Mouse (Mus musculus) retina, postnatal 1 day (tissue): Measurements from ENCODE around the gene Galk1.

Experiments used
- DNase-seq: peaks from one replicate; pipeline ENCODE4 v3.0.0-alpha.2; 2012

Gene Galk1

GRCm38 (mm10) chr11:115974309-115975082 lies 38.0 kb downstream of the Galk1 start, which contains the start of gene Itgb4:
Gene Itgb4, plus strand, starts transcription at chr11:115974709.
- DNase-seq, result no peak

DNA sequence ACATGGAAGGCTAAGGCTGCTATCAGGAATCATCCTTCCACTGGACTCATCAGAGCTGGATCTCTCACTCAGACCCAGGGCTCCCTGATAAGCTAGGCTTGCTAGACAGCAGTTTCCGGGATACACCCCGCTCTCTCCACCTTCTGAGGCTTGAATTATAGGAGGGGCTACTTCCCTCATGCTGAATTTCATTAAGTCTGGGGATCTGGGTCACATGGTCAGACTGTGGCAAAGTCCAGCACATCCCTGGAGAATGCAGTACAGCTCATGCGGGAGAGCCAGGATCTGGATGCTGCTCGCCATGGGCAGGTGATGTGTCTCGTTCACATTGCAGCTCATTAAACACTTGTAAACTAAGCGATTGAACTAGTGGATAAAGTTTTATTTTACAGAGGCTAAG lies 41.5 kb downstream of the Galk1 start:
- peak; percentile 23 for DNase-seq

- no peak for DNase-seq
Observed at GRCm38 (mm10) chr11:115970006-115970673, 42.4 kb downstream of the Galk1 start.

GRCm38 (mm10) chr11:115968731-115969405 lies 43.7 kb downstream of the Galk1 start:
- no peak for DNase-seq

DNA sequence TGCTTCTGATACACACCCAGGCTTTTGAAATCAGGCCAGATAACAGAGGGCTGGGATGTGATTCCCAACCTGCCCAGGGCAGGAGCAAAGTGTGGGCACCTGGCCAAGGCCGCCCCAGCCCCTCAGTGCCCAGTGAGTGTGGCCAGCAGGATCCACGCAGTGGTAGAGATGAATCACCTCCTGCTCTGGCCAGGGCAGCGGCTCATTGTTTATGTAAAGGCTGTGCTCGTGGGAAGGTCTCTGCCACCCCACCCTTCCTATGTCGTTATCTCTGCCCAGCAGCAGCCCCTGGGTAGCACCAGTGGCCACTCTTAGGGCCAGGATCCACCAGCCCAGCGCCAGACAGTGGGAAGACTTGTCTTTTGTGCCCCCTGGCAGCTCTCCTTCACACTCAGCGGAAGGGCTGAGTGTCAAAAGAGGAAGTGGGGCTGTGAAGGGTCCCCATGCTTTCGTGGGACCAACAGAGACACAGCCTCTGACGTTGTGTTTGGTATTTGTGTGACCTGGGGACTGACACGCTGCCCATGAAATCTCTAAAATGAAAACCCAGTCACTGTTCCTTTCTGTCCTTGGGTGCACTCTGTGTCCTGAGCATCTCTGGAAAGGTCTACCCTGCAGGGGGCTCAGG lies 47.4 kb downstream of the Galk1 start:
- DNase-seq, result no peak

GRCm38 (mm10) chr11:115962651-115963412 lies 49.7 kb downstream of the Galk1 start:
- DNase-seq, result no peak

DNA sequence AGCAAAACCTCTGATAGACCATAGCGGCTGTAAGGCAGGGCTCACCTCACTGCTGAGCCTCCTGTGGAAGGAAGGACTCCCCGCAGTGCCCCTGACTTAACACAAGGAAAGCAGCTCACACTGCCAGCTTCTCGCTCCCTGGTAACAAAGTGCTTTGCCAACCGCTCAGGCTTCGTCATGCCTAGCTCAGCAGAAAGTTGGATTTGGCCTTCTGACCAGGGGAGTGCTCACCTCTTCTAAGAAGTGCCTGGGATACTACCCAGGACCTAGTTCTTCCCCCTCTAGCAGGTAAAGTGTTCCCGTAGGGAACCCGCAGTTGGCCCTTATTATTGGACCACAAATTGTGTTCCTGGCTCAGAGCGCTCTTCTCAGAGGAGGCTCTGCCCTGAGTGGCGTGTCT lies 53.5 kb downstream of the Galk1 start:
- DNase-seq, result no peak
